Mouse (Mus musculus) forelimb bud, embryonic 11.5 days (tissue): Measurements from ENCODE around the gene Ufsp1.
A peak's percentile ranks its signal among the peaks of the same experiment; 100 is the strongest.

Experiments used
- DNase-seq: peaks from one replicate; pipeline ENCODE4 v3.0.0-alpha.2; 2012; ENCODE audit warnings: low read depth, low spot score

Ufsp1 gene

GRCm38 (mm10) chr5:137295712-137296111 is 1.3 kb downstream of the Ufsp1 start:
- no peak for DNase-seq

DNA sequence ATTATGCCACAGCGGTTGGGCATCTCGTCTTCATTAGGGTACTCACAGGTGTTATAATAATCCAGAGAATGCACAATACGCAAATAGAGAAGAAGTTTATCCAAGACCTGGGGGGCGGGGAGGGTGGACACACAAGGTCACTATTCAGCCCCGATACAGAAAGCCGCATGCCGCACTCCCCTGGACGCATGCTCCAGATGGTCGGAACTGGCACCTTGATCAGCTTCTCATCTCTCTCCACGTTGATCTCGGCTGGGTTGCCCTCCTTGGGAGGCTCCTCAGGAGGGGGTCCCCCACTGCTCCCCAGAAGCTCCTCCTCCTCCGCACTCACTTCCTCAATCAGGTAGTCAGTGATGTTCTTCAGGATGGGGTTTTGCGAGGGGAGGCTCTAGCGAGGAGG is 2.7 kb downstream of the Ufsp1 start:
- DNase-seq: no peak

DNA sequence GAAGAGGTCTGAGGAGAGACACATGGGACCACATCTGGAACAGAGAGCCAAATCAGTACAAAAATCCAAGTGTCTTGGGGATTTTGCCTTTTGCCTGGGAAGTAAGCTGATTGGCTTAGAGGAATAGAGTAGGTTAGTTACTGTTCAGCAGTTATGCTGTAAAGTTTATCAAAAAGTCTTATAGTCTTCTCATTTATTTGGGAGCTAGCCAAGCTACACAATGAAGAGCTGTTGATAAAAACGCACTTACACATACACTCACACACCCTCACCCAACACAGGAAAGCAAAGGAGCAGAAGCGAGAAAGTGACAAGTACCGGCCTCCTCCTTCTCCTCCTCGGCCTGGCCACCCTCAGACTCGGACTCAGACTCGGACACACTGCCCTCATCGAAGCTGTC is 4.8 kb downstream of the Ufsp1 start:
- no peak for DNase-seq

DNA sequence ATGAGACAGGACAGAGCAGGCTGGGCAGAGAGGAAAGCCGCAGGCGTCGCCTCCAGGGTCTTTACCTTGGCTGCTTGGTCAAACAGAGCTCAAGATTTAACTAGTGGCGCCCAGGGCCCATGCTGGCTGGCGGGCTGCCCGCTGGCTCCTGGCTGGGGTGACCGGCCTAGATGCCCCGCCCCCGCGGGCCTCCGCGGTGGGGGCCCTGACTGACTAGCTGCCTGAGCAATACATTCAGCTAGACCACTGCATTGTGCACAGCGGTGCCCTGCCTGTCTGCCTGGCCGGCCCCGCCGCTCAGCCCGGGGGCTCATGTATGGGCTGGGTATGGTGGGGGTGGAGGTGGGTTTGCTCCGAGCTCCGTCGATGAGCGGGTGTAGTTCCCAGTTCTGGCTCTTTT is 6.8 kb downstream of the Ufsp1 start:
- DNase-seq: no peak

- DNase-seq: no peak
Measured at GRCm38 (mm10) chr5:137303609-137304008, 9.2 kb downstream of the Ufsp1 start.

- no peak for DNase-seq
Measured at GRCm38 (mm10) chr5:137304165-137304564, 9.7 kb downstream of the Ufsp1 start.

DNA sequence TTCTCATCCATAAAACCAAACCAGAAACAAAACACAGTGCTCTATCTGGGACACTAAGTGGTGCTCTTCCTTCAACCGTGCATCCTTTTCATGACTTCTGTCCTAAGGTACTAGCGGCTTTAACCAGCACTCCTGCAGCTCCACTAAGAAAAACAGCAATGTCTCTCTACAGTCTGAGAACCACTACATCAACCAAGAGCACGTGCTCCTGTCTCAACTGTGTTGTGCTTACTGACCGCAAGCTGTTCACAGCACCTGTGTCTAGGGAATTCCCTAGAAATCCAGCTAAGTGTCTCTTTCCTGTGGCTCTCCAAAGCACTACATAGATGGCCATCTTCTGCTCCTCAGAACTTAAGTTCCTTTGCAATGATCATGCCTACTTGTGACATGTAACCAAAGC is 10.4 kb downstream of the Ufsp1 start:
- DNase-seq: no peak

- no peak for DNase-seq
Measured at GRCm38 (mm10) chr5:137305822-137306221, 11.4 kb downstream of the Ufsp1 start.

DNA sequence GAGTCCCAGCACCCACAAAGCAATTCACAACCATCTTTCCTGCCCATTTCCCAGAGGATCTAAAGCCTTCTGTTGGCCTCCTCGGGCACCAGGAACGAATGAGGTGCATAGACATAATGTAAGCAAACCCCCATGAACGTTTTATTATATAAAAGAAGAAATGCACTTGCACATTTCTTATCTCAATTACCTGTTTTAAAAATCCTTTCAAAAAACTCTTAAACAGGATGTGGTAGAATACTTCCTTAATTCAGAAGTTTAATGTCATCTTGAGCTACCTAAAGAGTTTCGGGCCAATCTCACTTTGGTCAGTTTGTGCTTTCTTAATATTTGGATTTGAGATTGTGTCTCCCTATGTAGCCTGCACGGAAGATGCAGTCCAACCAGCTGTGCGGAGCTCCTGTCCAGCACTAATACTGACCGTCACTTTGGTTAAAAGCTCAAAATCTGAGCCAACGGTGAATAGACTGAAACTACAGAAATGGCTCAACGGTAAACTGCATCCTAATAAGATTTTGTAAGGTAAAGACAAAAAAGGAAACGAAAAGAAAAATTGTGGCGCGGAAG is 12.1 kb downstream of the Ufsp1 start:
- DNase-seq: no peak

- DNase-seq: peak; percentile 98
Measured at GRCm38 (mm10) chr5:137307071-137307912, 12.9 kb downstream of the Ufsp1 start, which contains the start of gene Srrt. Srrt (minus strand) TSS chr5:137307674.

GRCm38 (mm10) chr5:137308356-137308755 is 13.9 kb downstream of the Ufsp1 start:
- no peak for DNase-seq

DNA sequence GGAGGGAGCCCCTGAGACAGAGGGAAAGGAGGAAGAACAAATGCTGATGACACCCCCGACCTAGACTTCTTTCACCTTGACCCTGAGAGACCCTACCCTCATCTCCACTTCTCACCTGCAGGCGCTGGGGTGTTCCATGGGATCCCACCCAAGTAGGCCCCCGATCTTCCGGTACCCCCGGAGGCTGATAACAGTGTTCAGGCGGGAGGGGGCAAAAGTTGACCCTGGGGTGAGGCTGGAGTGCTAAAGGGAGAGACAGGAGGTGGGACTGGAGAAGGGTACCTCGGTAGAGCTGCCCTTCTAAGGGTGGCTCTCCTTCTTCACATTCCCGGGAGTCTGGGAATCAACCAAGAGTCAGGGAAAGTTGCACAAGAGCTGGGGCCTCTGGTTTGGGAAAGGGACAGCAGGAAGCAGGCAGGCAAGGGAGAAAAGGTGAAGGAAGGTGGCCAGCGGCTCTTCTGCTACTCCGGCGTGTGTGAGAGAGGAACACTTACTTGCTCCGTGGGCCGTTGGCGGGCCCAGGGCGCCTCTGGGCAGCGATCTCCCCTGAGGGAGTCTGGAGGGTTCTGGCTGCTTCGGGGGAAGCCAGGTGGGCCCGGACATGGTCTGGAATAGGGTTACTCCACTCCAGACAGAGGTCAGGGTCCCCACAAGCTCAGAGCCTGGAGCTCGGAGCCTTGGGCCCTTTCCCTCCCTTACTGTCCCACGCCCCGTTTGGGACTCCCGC is 19.2 kb downstream of the Ufsp1 start:
- DNase-seq: no peak

DNA sequence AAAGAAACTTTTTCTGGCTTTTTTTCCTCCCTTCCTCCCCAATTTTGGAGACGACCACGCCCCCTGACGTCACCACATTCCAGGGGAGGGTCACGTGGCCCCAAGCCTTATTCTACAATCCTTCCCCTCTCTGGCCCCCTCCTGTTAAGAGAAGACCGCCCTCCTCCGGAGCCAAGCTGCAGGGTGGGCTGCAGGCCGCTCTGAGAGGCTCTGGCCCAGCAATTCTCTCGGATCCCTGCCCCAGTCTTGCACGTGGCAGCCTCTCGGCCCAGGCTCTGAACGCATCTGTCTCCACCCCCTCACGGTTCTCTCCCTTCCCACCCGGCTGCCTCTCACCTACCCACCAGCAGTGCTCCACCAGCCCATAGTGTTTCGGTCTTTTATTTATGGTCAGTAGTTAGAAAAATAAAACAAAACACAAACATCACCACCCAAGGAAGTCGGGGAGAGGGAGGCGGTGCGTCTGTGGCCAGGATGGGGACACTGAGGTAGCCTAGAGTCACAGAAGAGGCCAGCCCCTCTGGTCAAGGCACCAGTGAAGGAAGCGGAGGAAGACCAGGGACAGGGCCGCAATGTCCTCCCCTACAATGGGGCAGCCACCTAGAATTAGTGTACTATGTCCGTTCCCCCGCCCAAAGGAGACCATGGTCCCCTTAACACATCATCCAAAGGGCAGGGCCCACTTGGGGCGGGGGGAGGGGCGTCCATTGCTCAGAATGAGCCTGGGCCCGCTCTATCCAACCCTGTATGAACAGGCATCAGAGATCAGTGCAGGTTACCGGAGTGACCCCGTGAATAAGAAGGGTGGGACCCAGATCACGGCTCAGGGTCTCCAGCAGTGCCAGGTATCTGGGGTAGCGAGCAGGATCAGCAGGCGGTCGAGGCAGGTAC is 20.0 kb downstream of the Ufsp1 start, which contains the start of gene Trip6:
TSS of gene Trip6 (minus strand) at position 212 of the 891 bp plus-strand sequence.
- peak; percentile 93 for DNase-seq

DNA sequence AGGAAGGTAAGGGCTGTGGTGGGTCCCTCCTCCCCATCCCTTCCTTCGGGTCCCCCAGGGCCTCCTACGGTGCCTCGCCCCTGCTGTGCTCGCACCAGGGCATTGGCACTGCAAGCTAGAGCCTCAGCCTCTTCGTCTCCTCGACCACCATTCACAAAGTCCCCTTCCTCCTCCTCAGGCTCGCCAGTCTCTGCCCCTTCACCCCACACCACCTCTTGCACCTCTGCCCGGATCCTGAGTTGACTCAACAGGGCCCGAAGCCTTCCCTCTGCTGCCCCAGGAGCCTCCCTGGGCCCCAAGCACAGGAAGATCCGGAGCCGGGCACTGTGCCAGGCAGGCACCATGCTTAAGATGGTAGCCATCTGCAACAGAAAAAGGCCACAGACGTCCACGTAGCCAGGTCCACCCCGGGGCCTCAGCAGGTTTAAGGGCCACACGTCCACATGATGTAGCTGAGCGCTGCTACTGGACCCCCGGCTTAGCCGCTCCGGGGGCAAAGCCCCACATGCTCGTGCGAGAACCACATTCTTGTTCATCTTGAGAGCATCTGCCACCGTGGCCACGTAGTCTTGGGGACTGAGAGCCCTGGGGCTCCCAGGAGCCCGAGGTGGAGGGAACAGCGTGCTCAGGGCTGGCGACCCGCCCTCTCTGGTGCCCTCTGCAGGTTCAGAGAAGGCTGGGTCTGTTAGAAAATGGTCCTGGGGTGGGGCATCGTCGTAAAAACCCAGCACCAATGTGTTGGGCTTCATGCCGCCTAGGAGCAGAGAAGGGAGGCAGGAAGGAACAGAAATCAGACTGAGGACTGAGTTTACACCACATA is 20.9 kb downstream of the Ufsp1 start:
- DNase-seq: no peak

DNA sequence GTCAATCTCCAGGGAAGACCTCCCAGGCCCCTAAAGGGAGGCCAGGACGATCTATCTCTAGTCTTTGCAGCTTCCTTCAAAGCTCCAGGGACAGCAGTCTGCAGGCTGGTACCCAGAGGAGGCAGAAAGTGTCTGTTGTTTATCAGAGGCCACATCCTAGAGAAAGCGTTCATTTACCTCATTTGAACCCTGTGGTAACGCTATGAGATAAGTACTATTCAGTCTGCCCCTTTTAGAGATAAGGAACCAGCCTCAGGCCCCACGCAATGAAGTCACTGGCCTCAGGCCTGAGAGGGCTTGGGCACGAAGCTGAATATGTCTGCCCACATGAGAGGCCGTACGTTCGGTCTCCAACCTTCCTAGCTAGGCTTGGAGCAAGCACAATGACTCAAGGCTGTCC is 22.9 kb downstream of the Ufsp1 start:
- no peak for DNase-seq

GRCm38 (mm10) chr5:137318570-137318969 is 24.1 kb downstream of the Ufsp1 start:
- DNase-seq: no peak

- DNase-seq: no peak
Measured at GRCm38 (mm10) chr5:137320996-137321395, 26.6 kb downstream of the Ufsp1 start.

DNA sequence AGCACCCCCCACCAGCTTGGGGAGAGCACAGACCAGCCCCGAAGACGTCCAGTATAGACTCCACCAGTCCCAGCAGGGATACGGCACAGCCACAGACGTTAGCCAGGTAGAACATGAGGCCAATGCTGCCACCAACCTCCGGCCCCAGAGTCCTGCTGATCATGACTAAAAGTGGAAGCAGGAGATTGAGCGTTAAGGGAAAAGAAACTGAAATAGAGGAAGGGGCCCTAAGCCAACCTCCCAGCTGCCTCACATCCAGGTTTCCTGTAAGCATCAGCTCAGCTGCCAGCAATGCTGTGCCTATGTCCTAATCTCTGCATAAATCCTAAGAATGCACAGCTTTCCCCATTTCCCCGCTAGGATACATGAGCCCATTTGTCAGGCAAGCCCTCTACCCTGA is 36.5 kb downstream of the Ufsp1 start:
- DNase-seq: no peak

GRCm38 (mm10) chr5:137332857-137333511 is 38.6 kb downstream of the Ufsp1 start:
- no peak for DNase-seq
